Mouse (Mus musculus) MEL (cell line): ENCODE measurements at regions not wholly inside any gene's neighbourhood (a gene's known extent, or its start where the extent isn't known, plus 50 kb on each side); places are given as distances from the start of the nearest gene placed in this dataset.

ENCODE experiments used
- CHD2 ChIP-seq: IDR thresholded peaks from 2 replicates; pipeline ENCODE4 v1.6.1; 2011; ENCODE audit warnings: low read length, improper control_type of control experiment
- CTCF ChIP-seq, 3 experiments: IDR thresholded peaks in 2 of 3; conservative IDR thresholded peaks in 1 of 3; 2 replicates each; pipeline ENCODE4 v1.5.1; 2011 to 2012; ENCODE audit warnings: low read length in 3 of 3, low read depth in 2 of 3, mild to moderate bottlenecking in 2 of 3, improper control_type of control experiment in 1 of 3, inconsistent platforms in 1 of 3, mixed read lengths in 1 of 3, moderate library complexity in 1 of 3; ENCODE audit not compliant: control insufficient read depth in 1 of 3, insufficient read depth in 1 of 3, poor library complexity in 1 of 3, severe bottlenecking in 1 of 3
- EP300 ChIP-seq, 2 experiments: IDR thresholded peaks; 2 replicates each; pipeline ENCODE4 v1.6.1; 2011; ENCODE audit warnings: improper control_type of control experiment in 2 of 2, low read length in 2 of 2, low read depth in 1 of 2, mild to moderate bottlenecking in 1 of 2
- MEF2A ChIP-seq: IDR thresholded peaks from 2 replicates; pipeline ENCODE4 v1.6.1; 2014; ENCODE audit warnings: low read depth, mild to moderate bottlenecking, inconsistent platforms, low read length, improper control_type of control experiment; ENCODE audit not compliant: poor library complexity, insufficient replicate concordance, severe bottlenecking; ENCODE audit errors: extremely low read depth
- MYC ChIP-seq: IDR thresholded peaks from 2 replicates; pipeline ENCODE4 v1.6.1; 2011; ENCODE audit warnings: low read depth, mild to moderate bottlenecking, low read length, improper control_type of control experiment, moderate library complexity
- POLR2A ChIP-seq, 2 experiments: IDR thresholded peaks; 2 replicates each; pipeline ENCODE4 v1.6.1; 2011 to 2012; ENCODE audit warnings: low read length in 2 of 2, mild to moderate bottlenecking in 2 of 2, control low read depth in 1 of 2, improper control_type of control experiment in 1 of 2, low read depth in 1 of 2, moderate library complexity in 1 of 2; ENCODE audit not compliant: control insufficient read depth in 1 of 2, insufficient read depth in 1 of 2, poor library complexity in 1 of 2
- TAL1 ChIP-seq: IDR thresholded peaks from 2 replicates; pipeline ENCODE4 v1.6.1; 2012; ENCODE audit warnings: mild to moderate bottlenecking, inconsistent platforms, low read length, moderate library complexity, mixed read lengths
- UBTF ChIP-seq: IDR thresholded peaks from 2 replicates; pipeline ENCODE4 v1.6.1; 2012; ENCODE audit warnings: low read depth, mild to moderate bottlenecking, inconsistent platforms, low read length, improper control_type of control experiment, moderate library complexity, borderline replicate concordance; ENCODE audit not compliant: insufficient read depth
- ZKSCAN1 ChIP-seq: IDR thresholded peaks from 2 replicates; pipeline ENCODE4 v1.6.1; 2012; ENCODE audit warnings: low read depth, mild to moderate bottlenecking, inconsistent platforms, low read length, improper control_type of control experiment, moderate library complexity

- no peak for TF ChIP-seq CTCF (IDR thresholded peaks at IDR 0.05 in 2 of 3, conservative IDR thresholded peaks at IDR 0.05 in 1 of 3; ENCODE audit: control insufficient read depth in 1 of 3, insufficient read depth in 1 of 3, low read depth in 2 of 3, low read length in 3 of 3, poor library complexity in 1 of 3, severe bottlenecking in 1 of 3)
- no peak for TF ChIP-seq UBTF
- no peak for TF ChIP-seq TAL1
- TF ChIP-seq ZKSCAN1, result no peak
- TF ChIP-seq CHD2, result no peak
- TF ChIP-seq POLR2A (IDR thresholded peaks at IDR 0.05; ENCODE audit: control insufficient read depth in 1 of 2, insufficient read depth in 1 of 2, low read depth in 1 of 2, low read length in 2 of 2, poor library complexity in 1 of 2), result no peak
- no peak for TF ChIP-seq MYC
- TF ChIP-seq EP300 (IDR thresholded peaks at IDR 0.05; ENCODE audit: low read depth in 1 of 2, low read length in 2 of 2), result no peak
- TF ChIP-seq MEF2A, result no peak
Observed at GRCm38 (mm10) chr8:37154946-37155345, 161.5 kb downstream of the AI429214 start.
